Mouse (Mus musculus) cortical plate, adult 2 months (tissue): ENCODE results near the gene Cavin1.

Experiments
- CTCF ChIP-seq: fragments of 200-500 bp; IDR thresholded peaks from 2 replicates; pipeline ENCODE4 v1.5.1; 2011; ENCODE audit warnings: mild to moderate bottlenecking, control low read depth, low read length; ENCODE audit not compliant: insufficient read depth; ENCODE audit errors: extremely low read depth
- POLR2A ChIP-seq: fragments of 200-500 bp; IDR thresholded peaks from 2 replicates; pipeline ENCODE4 v1.6.1; 2011; ENCODE audit warnings: mild to moderate bottlenecking, low read length, control low read depth; ENCODE audit not compliant: insufficient read depth; ENCODE audit errors: extremely low read depth

DNA sequence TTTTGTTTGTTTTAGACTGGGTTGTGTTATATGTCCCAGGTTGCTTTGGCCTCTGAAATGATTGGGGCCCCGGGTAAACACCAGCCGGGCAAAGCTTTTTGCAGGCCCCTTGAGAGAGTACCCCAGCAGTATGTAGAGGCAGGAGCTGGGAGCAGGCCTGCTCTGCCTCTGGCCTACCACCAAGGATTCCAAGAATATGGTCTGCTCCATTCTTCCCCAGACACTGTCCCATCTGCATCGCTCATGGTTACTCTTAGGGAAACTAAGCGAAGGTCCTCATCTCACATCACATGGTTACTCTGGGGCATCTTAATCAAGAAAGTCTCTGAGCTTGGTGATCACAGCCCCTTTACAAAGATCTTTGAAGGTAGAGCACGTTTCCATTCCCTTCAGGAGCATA lies 2.2 kb downstream of the Cavin1 start:
- TF ChIP-seq POLR2A (no peak), CTCF (no peak)
